Mouse (Mus musculus) lung, postnatal 25 days (tissue): ENCODE measurements around the gene Syngr2.
A peak's percentile ranks its signal among the peaks of the same experiment; 100 is the strongest.
"Not testable (repeated sequence)": the region's sequence is repeated elsewhere in the genome, so short reads cannot be mapped to it uniquely, and the experiment has no call there.

Experiments
- DNase-seq: peaks from one replicate; pipeline ENCODE4 v3.0.0; 2022; ENCODE audit warnings: low spot score

Gene Syngr2

DNA sequence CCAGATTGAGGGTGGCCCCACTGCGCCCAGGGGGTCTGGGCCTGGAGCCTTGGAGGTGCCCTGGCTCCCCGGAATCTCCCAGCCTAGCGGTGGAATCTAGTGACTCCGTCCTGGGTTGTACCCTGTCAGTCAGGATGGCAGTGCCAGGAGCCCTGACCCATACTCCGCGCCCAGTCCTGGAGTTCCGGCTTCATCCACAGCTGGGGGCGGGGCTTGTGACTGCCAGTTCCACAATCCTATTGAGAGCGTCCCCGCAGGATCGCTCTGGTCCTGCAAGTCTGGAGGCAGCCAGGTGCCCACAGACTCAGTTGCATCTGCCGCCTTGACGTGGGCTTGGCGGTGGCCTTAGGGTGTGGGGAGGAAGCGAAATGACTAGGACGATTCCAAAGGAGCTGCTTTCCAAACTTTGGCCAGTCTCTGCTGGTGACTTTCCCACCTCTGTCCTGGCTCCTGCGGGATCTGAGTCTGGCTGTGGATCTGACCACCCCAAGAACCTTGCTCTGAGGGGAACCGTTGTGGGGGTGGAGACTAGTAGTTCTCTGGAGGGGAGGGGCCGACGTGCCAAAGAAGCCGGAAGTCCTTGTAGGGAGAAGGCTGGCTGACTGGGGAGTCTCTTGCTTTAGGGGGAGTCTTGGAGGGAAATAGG lies 1.1 kb downstream of the Syngr2 start:
- DNase-seq: peak; percentile 91

GRCm38 (mm10) chr11:117813867-117814266 lies 4.4 kb downstream of the Syngr2 start:
- no peak for DNase-seq

DNA sequence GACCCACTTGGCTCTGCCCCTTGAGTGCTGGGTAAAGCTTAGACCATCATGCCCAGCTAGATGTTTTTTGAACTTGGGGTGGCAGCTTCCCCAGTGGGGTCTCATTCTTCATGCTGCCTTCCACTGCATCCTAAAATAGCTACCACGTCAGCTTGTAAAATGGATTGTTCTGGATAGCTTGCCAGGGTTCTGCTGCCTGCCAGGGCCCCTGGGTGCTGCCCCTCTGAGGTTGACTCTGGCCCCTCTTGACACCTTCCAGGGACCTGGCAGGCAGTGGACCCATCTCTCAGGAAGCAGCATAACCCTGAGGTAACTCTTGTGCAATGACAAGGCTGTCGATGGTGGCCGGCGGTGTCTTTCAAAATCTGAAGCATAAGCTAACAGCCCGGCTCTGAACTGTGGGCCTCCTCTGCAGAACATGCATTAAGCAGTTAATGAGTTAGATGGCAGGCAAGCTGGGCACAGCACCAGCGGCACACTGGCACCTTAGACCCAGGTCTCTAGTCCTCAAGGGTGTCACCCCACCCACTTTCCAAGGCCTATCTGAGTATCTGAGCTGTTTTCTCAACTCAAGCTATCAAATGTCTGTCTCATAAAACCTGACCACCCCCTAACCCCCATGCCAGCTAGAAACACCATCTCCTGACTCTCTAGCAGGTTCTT lies 5.4 kb downstream of the Syngr2 start:
- DNase-seq: no peak

DNA sequence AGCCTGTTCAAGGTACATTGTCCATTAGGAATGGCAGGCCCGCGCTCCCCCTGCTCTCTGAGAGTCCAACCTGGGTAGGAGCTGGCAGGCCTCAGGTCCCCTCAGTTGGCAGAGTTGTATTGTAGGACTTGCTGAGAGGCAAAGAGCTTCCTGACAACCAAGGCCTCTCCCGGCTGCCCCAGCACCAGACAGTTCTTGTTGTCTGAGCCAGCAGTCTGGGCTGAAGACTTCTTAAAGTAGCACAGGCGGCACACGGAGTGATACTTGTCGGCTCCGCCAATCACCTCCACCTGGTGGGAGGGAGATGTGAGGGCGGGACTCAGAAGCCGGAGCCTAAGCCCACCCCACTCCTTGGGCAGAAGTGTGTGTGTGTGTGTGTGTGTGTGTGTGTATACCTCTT lies 6.4 kb downstream of the Syngr2 start:
- not testable (repeated sequence) for DNase-seq

DNA sequence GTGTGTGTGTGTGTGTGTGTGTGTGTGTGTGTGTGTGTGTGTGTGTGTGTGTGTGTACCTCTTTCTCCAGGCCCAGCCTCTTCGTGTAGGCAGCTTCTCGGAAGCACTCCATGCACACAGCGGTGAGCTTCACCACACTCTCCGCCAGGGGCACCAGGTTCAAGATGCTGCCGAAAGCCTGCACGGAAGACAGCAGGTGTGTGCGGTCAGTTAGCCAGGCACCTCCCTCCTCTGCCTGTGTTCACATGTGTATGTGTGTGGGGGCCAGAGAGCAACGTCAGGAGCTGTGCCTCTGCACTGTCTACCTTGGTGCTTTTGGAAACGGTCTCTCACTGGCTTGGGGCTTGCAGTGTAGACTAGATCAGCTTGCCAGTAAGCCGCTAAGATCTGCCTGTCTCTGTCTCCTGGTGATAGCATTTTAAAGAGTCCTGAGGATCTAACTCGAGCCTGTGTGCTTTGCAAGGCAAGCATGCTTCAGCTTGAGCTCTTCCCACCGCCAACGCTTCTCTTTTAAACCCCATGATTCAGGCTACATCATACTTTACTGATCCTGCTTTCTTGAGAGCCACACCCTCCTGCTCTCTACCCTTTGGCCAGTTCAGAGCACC lies 7.0 kb downstream of the Syngr2 start:
- no peak for DNase-seq

DNA sequence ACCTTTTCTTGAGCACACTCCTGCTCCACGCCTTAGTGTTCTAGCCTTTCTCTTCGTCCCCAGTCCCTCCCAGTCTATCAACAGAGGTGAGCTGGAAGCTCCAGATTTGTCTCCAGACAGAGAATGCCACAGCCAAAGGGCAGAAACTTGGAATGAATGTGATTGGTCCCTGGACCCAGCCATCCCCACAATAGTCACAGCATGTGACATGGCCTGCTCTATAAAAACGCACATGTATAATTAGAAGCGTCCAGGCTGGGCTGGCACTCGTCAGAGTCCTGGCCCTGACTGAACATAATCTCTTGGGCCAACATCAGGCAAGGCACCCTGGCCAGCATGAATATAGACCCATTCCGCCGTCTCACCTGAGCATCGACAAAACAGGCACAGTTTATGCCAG lies 9.6 kb downstream of the Syngr2 start:
- no peak for DNase-seq

DNA sequence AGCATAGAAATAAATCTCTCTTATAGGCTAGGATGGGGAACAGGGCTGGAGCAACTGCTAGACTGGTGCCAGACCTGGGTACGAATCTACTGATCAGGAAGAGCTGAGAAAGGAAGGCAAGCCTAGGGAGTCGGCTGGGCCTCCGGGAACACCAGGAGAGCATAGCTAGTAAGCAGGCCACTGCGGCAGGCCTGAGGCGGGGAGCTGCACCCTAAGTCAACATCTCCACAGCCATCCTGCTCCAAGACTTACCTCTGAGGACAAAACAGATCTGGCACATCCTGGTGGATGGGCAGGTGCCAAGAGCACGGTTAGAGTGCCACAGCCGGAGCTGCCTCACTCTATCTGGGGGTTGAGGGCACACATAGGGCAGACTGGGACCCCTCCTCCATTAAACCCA lies 10.7 kb downstream of the Syngr2 start:
- DNase-seq: no peak

DNA sequence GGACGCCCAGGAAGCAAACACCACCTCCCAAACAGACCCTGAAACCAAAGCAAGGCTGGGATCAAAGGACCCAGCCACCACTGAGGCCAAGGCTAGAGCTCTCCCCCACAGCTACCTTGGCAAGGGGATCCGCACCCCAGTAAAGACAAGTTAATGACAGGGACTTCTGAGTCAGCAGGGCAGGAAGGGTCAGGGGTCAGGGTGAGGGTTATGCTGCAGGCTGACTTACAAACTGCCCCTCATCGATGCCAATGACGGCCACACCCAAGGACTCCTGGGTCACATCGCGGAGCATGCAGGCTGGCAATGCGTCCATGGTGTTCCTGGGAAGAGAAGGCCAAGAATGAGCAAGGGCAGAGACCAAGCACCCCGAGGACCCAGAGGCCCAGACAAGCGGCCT lies 12.4 kb downstream of the Syngr2 start:
- DNase-seq: no peak

GRCm38 (mm10) chr11:117822728-117823241 lies 13.3 kb downstream of the Syngr2 start:
- no peak for DNase-seq

GRCm38 (mm10) chr11:117823411-117823810 lies 13.9 kb downstream of the Syngr2 start:
- DNase-seq: no peak

- peak; percentile 85 for DNase-seq
Measured at GRCm38 (mm10) chr11:117824060-117824969, 14.8 kb downstream of the Syngr2 start.

DNA sequence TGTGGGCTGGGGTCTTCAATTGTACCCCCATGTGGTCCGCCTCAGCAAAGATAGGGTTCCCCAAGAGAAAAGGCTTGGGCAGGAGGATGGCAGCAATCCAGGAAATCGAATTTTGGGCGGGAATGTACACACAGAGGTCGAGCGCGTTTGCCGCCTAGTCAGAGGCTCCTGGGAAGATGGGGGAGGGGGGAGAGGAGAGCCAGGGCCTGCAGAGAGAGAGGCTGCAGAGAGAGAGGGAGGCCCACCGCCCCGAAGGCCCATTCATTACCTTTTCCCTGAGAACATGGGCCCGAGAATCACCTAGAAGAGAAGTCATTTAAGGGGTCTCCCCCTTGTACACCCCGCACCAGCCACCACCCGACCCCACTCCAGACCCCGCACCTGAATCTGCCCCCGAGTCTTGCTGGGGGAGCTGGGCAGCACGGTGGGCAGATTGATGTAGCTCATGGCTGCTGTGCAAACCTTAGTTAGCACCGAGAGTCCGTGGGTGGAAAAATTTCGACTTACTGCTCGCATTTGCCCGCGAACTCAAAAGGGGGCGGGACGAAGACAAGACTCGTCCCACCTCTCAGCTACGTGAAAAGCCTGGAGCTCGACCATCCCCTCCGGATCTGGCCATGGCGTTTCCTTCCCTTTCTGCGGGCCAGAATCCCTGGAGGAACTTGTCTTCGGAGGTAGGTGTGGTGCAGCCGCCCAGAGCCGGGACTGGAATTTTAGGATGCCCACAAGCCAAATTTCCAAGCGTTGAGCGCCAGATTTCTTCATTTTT lies 16.0 kb downstream of the Syngr2 start, which contains the start of the genes Afmid and Tk1:
Gene Afmid (plus strand): TSS at position 592 of the 769 bp plus-strand sequence.
Gene Tk1 (minus strand): TSS at position 760 of the 769 bp plus-strand sequence.
- DNase-seq: peak; percentile 77

GRCm38 (mm10) chr11:117826164-117826563 lies 16.7 kb downstream of the Syngr2 start:
- no peak for DNase-seq

DNA sequence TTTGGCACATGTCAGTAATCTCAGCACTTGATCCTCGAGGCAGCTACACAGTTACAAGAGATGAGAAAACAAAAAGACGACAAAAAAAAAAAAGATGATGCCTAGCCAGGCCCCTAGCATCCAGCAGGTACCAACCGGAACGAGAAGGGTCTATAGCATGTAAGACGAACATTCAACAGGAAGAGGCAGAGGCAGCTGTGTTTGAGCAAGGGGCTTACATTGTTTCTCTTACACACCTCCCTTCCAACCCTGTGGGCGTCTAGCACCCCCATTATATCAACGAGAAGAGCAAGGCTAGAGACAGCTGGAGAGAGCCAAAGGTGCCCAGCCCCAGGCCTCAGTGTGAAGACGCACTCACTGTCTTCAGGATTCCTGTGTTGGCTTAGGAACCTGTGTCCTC lies 17.4 kb downstream of the Syngr2 start:
- DNase-seq: no peak

DNA sequence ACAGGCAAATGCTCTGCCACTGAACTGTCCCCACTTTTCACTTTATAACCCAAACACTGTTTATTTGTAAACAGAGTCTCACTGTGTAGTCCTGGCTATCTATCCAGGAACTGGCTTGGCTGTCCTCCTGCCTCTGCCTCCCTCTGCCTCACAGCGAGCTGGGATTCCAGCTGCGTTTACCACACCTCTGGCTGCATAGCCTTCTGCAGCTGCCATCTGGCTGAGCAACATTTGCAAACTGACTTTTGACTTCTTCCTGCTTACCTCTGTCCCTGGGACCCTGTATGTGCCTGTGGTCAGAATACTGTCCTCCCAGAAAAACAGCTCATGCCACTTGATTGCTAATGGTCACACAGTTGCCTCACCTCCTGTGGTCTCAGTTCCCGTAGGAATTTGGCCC lies 17.9 kb downstream of the Syngr2 start:
- no peak for DNase-seq

DNA sequence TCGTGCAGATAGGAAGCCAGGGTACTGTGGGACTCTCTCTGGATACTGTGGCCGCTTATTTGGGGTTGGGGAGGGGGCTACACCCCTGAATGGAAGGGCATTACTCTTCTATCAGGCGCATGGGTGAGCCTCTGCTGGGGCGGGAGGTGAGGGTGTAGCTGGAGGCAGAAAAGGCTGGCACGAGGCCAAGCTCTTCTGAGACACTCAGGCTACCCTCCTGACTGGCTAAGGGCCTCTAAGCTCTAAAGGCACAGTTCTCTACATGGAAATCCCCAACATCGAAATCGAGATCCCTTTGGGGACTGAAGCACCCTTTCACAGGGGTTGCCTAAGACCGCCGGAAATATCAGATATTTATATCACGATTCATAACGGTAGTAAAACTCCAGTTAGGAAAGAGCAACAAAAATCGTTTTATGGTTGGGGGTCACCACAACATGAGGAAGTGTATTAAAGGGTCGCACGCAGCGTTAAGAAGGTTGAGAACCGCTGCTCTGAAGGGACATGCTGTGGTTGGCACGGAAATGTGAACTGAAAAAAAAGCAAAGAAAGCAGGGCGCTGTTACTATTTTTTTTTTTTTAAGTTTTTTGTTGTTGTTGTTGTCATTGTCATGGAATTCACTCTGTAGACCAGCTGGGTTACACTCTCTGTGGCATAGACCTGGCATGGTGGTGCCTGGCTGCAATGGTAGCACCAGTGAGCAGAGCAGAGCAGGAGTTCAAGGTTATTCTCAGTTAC lies 18.9 kb downstream of the Syngr2 start:
- peak; percentile 63 for DNase-seq

DNA sequence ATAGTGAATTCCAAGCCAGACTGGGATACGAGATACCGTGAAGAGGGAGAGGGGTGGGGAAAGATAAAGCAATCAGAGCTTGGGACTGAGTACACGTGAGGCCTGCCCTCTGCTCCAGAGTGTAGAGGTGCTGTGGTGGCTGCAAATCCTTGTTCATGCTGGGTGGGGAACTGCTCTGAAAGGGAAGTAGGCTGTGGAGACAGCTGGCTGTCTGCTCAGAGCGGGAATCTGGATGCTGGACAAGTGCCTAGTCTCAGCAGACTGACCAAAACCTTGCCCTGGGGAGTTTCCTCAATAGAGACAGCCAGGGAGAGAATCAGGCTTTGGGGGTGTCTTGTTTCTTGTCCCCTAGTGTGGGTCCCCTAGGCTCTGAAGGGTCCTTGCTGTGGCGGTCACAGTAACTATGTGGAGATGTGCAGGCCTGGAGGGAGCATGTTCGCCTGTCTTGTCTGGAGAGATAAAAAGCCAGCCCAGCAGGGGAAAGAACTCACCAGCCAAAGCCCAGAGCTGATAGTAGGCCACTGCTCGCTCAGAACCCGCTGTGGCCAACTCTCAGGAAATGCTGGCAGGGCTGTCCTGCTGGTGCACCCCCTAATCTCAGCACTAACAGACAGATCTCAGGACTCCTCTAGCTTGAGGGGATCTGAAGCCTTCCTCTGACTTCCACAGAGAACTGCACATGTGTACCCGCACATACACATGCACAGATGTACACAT lies 19.6 kb downstream of the Syngr2 start:
- DNase-seq: no peak

DNA sequence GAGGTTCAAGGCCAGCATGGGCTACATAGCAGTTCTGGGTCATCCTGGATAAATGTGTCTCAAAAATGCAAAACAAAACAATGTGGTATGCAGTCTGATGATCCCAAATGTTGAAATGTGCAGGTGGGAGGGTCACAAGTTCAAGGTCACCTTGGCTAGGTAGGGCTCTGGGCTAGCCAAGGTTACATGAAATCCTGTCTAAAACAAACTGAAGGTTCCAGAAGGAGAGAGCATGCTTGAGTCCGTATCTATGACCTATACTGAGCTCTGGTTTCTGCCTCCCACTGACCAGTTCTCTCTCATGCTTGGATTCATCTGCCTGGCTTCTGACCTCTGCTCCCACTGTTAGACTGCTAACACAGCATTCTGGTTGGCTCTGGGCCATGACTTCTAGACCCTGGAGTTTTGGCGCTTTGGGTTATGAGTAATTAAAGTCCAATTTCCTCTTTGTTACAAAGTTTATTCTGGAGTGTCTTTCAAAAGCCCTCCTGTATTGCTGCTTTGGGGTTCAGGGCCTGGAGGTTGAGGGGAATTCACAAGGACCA lies 20.3 kb downstream of the Syngr2 start:
- no peak for DNase-seq

GRCm38 (mm10) chr11:117830401-117830800 lies 20.9 kb downstream of the Syngr2 start:
- no peak for DNase-seq
